Mouse (Mus musculus) CH12.LX (cell line): Measurements from ENCODE around the gene Cpne9.

ENCODE experiments used
- CTCF ChIP-seq, 2 experiments: IDR thresholded peaks in 1 of 2; conservative IDR thresholded peaks in 1 of 2; 2 replicates each; pipeline ENCODE4 v1.5.1; 2011 to 2012; ENCODE audit warnings: low read depth in 2 of 2, low read length in 2 of 2, improper control_type of control experiment in 1 of 2, inconsistent platforms in 1 of 2, mild to moderate bottlenecking in 1 of 2, moderate library complexity in 1 of 2
- E2F4 ChIP-seq: IDR thresholded peaks from 2 replicates; pipeline ENCODE4 v1.6.1; 2011; ENCODE audit warnings: low read depth, low read length, improper control_type of control experiment; ENCODE audit not compliant: insufficient replicate concordance
- EP300 ChIP-seq: IDR thresholded peaks from 2 replicates; pipeline ENCODE4 v1.6.1; 2011; ENCODE audit warnings: low read length, improper control_type of control experiment
- POLR2A ChIP-seq: IDR thresholded peaks from 2 replicates; pipeline ENCODE4 v1.6.1; 2011; ENCODE audit warnings: low read depth, mild to moderate bottlenecking, improper control_type of control experiment, low read length
- ZC3H11A ChIP-seq: IDR thresholded peaks from 2 replicates; pipeline ENCODE4 v1.6.1; 2012; ENCODE audit warnings: low read depth, mild to moderate bottlenecking, inconsistent platforms, low read length, improper control_type of control experiment

- TF ChIP-seq EP300 (no peak), CTCF (conservative IDR thresholded peaks at IDR 0.05 in 1 of 2, IDR thresholded peaks at IDR 0.05 in 1 of 2; ENCODE audit: low read depth in 2 of 2, low read length in 2 of 2) (no peak), ZC3H11A (no peak), POLR2A (no peak), E2F4 (no peak)
Measured at GRCm38 (mm10) chr6:113272365-113272764, 9.7 kb upstream of the Cpne9 start.
